Mouse (Mus musculus): ENCODE results near the gene Clasp1. TPM values are rescaled to one million over a fixed set of nuclear protein-coding genes. Genes with fewer than 3 reads are reported as not detected.

Gene Clasp1
- polyA plus RNA-seq, 1 experiment from 2014 or later: 47.2 TPM

GRCm38 (mm10) chr1:118482285-118483019 is 93.6 kb downstream of the Clasp1 start:
- no peak overlapping the region for H3K27ac ChIP-seq
- no peak for ATAC-seq (ENCODE audit: insufficient number of reproducible peaks, low FRiP score, low TSS enrichment, low read depth)
- peaks cover 5% of the 10 kb centered on the region for H3K36me3 ChIP-seq
- no peaks in the 10 kb centered on the region for H3K4me1 ChIP-seq
- WGBS: 83% methylated on average over 8 of the region's 8 CpGs
- no peak overlapping the region for H3K4me2 ChIP-seq
- no peak overlapping the region for H3K9ac ChIP-seq
- no peak overlapping the region for H3K4me3 ChIP-seq
- no peaks in the 10 kb centered on the region for H3K9me3 ChIP-seq
- H3K27me3 ChIP-seq: no peaks in the 10 kb centered on the region

GRCm38 (mm10) chr1:118483504-118484096 is 94.7 kb downstream of the Clasp1 start:
- Histone ChIP-seq H3K4me3 (no peak overlapping the region), H3K36me3 (peaks cover 5% of the 10 kb centered on the region), H3K9me3 (no peaks in the 10 kb centered on the region), H3K9ac (no peak overlapping the region), H3K4me2 (no peak overlapping the region), H3K27ac (no peak overlapping the region), H3K27me3 (no peaks in the 10 kb centered on the region), H3K4me1 (no peaks in the 10 kb centered on the region)
- ATAC-seq (ENCODE audit: insufficient number of reproducible peaks, low FRiP score, low TSS enrichment, low read depth): no peak
- WGBS: 82% methylated on average over 6 of the region's 6 CpGs

GRCm38 (mm10) chr1:118485572-118485971 is 96.7 kb downstream of the Clasp1 start:
- WGBS: 59% methylated on average over 3 of the region's 3 CpGs
- H3K4me2 ChIP-seq: no peak overlapping the region
- no peaks in the 10 kb centered on the region for H3K9me3 ChIP-seq
- peaks cover 5% of the 10 kb centered on the region for H3K36me3 ChIP-seq
- no peak overlapping the region for H3K9ac ChIP-seq
- no peak overlapping the region for H3K27ac ChIP-seq
- H3K4me3 ChIP-seq: no peak overlapping the region
- no peaks in the 10 kb centered on the region for H3K4me1 ChIP-seq
- H3K27me3 ChIP-seq: no peaks in the 10 kb centered on the region
- no peak for ATAC-seq (ENCODE audit: insufficient number of reproducible peaks, low FRiP score, low TSS enrichment, low read depth)

- H3K36me3 ChIP-seq: peaks cover 5% of the 10 kb centered on the region
- no peak overlapping the region for H3K9ac ChIP-seq
- H3K4me1 ChIP-seq: no peaks in the 10 kb centered on the region
- no peak overlapping the region for H3K27ac ChIP-seq
- ATAC-seq (ENCODE audit: insufficient number of reproducible peaks, low FRiP score, low TSS enrichment, low read depth): no peak
- no peaks in the 10 kb centered on the region for H3K9me3 ChIP-seq
- no peak overlapping the region for H3K4me2 ChIP-seq
- H3K4me3 ChIP-seq: no peak overlapping the region
- no peaks in the 10 kb centered on the region for H3K27me3 ChIP-seq
These were observed 97.2 kb downstream of the Clasp1 start for GRCm38 (mm10) chr1:118486021-118486420.

- Histone ChIP-seq H3K9ac (no peak overlapping the region), H3K4me3 (no peak overlapping the region), H3K4me1 (0 out of 2 replicates have a peak, but pooled peaks cover 3% of the 10 kb centered on the region), H3K27me3 (no peaks in the 10 kb centered on the region), H3K36me3 (peaks cover 7% of the 10 kb centered on the region; the same call in 1 of the 2 replicates), H3K9me3 (no peaks in the 10 kb centered on the region), H3K27ac (no peak overlapping the region), H3K4me2 (no peak overlapping the region)
- no peak for ATAC-seq (ENCODE audit: insufficient number of reproducible peaks, low FRiP score, low TSS enrichment, low read depth)
- 71% methylated on average over 3 of the region's 3 CpGs for WGBS
These were observed 104.0 kb downstream of the Clasp1 start for GRCm38 (mm10) chr1:118492811-118493210.

GRCm38 (mm10) chr1:118494551-118494950 is 105.7 kb downstream of the Clasp1 start:
- 0 out of 2 replicates have a peak overlapping the region, but pooled peaks have one; percentile 4 for H3K27ac ChIP-seq
- H3K4me1 ChIP-seq: 0 out of 2 replicates have a peak, but pooled peaks cover 3% of the 10 kb centered on the region
- no peaks in the 10 kb centered on the region for H3K9me3 ChIP-seq
- H3K4me3 ChIP-seq: no peak overlapping the region
- no peaks in the 10 kb centered on the region for H3K27me3 ChIP-seq
- H3K4me2 ChIP-seq: no peak overlapping the region
- H3K36me3 ChIP-seq: peaks cover 19% of the 10 kb centered on the region
- WGBS: 82% methylated on average over 9 of the region's 9 CpGs
- ATAC-seq (ENCODE audit: insufficient number of reproducible peaks, low FRiP score, low TSS enrichment, low read depth): no peak
- no peak overlapping the region for H3K9ac ChIP-seq

GRCm38 (mm10) chr1:118498311-118498710 is 109.5 kb downstream of the Clasp1 start:
- Histone ChIP-seq H3K9ac (no peak overlapping the region), H3K36me3 (peaks cover 56% of the 10 kb centered on the region), H3K9me3 (no peaks in the 10 kb centered on the region), H3K4me2 (no peak overlapping the region), H3K4me3 (no peak overlapping the region), H3K27me3 (no peaks in the 10 kb centered on the region), H3K27ac (no peak overlapping the region), H3K4me1 (0 out of 2 replicates have a peak, but pooled peaks cover 3% of the 10 kb centered on the region)
- ATAC-seq (ENCODE audit: insufficient number of reproducible peaks, low FRiP score, low TSS enrichment, low read depth): no peak
- WGBS: 72% methylated on average over 5 of the region's 5 CpGs

GRCm38 (mm10) chr1:118500606-118501005 is 111.7 kb downstream of the Clasp1 start:
- no peak overlapping the region for H3K4me2 ChIP-seq
- ATAC-seq (ENCODE audit: insufficient number of reproducible peaks, low FRiP score, low TSS enrichment, low read depth): no peak
- 91% methylated on average over 11 of the region's 11 CpGs for WGBS
- no peak overlapping the region for H3K4me3 ChIP-seq
- no peak overlapping the region for H3K27ac ChIP-seq
- peaks cover 74% of the 10 kb centered on the region for H3K36me3 ChIP-seq
- H3K9me3 ChIP-seq: no peaks in the 10 kb centered on the region
- no peaks in the 10 kb centered on the region for H3K4me1 ChIP-seq
- no peak overlapping the region for H3K9ac ChIP-seq
- no peaks in the 10 kb centered on the region for H3K27me3 ChIP-seq

- Histone ChIP-seq H3K9ac (no peak overlapping the region), H3K27me3 (no peaks in the 10 kb centered on the region), H3K36me3 (peaks cover 85% of the 10 kb centered on the region), H3K4me2 (no peak overlapping the region), H3K4me1 (no peaks in the 10 kb centered on the region), H3K9me3 (no peaks in the 10 kb centered on the region), H3K4me3 (no peak overlapping the region), H3K27ac (no peak overlapping the region)
- 88% methylated on average over 2 of the region's 2 CpGs for WGBS
- no peak for ATAC-seq (ENCODE audit: insufficient number of reproducible peaks, low FRiP score, low TSS enrichment, low read depth)
These were observed 112.8 kb downstream of the Clasp1 start for GRCm38 (mm10) chr1:118501691-118502090.

GRCm38 (mm10) chr1:118505746-118506145 is 116.9 kb downstream of the Clasp1 start:
- no peak overlapping the region for H3K9ac ChIP-seq
- no peaks in the 10 kb centered on the region for H3K4me1 ChIP-seq
- H3K36me3 ChIP-seq: peaks cover 94% of the 10 kb centered on the region
- ATAC-seq (ENCODE audit: insufficient number of reproducible peaks, low FRiP score, low TSS enrichment, low read depth): no peak
- no peaks in the 10 kb centered on the region for H3K27me3 ChIP-seq
- no peaks in the 10 kb centered on the region for H3K9me3 ChIP-seq
- no peak overlapping the region for H3K4me2 ChIP-seq
- H3K4me3 ChIP-seq: no peak overlapping the region
- WGBS: 95% methylated on average over 1 of the region's 1 CpGs
- no peak overlapping the region for H3K27ac ChIP-seq

- H3K27ac ChIP-seq: no peak overlapping the region
- no peaks in the 10 kb centered on the region for H3K27me3 ChIP-seq
- peaks cover 96% of the 10 kb centered on the region for H3K36me3 ChIP-seq
- no peaks in the 10 kb centered on the region for H3K4me1 ChIP-seq
- no peak for ATAC-seq (ENCODE audit: insufficient number of reproducible peaks, low FRiP score, low TSS enrichment, low read depth)
- H3K9me3 ChIP-seq: no peaks in the 10 kb centered on the region
- no peak overlapping the region for H3K9ac ChIP-seq
- no peak overlapping the region for H3K4me3 ChIP-seq
- H3K4me2 ChIP-seq: no peak overlapping the region
- WGBS: 87% methylated on average over 3 of the region's 3 CpGs
These were observed 122.1 kb downstream of the Clasp1 start for GRCm38 (mm10) chr1:118510996-118511395.

- Histone ChIP-seq H3K27ac (no peak overlapping the region), H3K4me3 (no peak overlapping the region), H3K9ac (no peak overlapping the region), H3K9me3 (no peaks in the 10 kb centered on the region), H3K36me3 (peaks cover 94% of the 10 kb centered on the region), H3K27me3 (no peaks in the 10 kb centered on the region), H3K4me2 (no peak overlapping the region), H3K4me1 (no peaks in the 10 kb centered on the region)
- no peak for ATAC-seq (ENCODE audit: insufficient number of reproducible peaks, low FRiP score, low TSS enrichment, low read depth)
- WGBS: 95% methylated on average over 8 of the region's 8 CpGs
These were observed 123.1 kb downstream of the Clasp1 start for GRCm38 (mm10) chr1:118511738-118512530.
